Mouse (Mus musculus): ENCODE measurements around the gene Slc38a9. TPM values are rescaled to one million over a fixed set of nuclear protein-coding genes. Genes with fewer than 3 reads are reported as not detected.
"Not testable (repeated sequence)": the region's sequence is repeated elsewhere in the genome, so short reads cannot be mapped to it uniquely, and the experiment has no call there.

The Slc38a9 gene
- polyA plus RNA-seq, 1 experiment = 23.9 TPM

- no peak for DNase-seq (ENCODE audit: extremely low spot score in 1 of 2, low spot score in 1 of 2)
These were observed 17.6 kb downstream of the Slc38a9 start for GRCm38 (mm10) chr13:112678154-112678553.

DNA sequence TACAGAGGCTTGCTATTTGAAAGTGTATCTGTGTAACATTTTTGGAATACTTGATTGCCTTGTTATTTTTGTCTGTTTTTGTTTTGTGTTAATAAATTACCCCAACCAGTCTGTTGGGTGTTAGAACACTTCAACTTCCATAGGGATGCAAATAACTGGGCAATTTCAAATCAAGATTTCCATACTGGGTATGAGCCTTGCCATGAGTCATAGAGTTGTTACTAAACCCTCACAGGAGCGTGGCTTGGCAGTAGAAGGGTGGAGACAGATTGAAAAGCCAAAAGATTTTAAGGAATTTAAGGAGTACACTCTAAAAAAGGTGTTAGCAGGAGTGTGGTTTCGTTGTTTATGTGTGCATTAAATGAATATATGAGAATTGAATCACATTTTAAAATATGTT lies 22.8 kb downstream of the Slc38a9 start:
- DNase-seq (ENCODE audit: extremely low spot score in 1 of 2, low spot score in 1 of 2) = peak in 1 of 2 experiments; percentile 41

- DNase-seq (ENCODE audit: extremely low spot score in 1 of 2, low spot score in 1 of 2) = no peak
These were observed 23.4 kb downstream of the Slc38a9 start for GRCm38 (mm10) chr13:112683970-112684369.

DNA sequence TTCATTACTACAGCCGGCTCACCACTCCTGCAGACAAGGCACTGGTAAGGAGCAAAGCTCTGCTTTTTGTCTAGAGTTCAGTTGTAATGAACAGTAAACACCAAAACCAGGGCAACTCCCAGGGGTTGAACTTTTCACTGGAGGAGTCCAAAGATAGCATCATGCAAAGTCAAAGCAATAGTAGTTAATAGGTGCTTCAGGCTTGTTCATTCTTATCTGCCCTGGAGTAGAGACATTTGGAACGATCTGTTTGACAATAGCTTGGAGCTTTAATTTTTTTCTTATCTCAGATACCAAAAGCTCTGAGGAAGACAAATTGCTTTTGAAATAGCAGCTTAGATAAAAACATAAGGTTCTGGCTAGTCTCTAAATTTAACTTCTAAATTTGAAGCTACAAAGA lies 25.6 kb downstream of the Slc38a9 start:
- DNase-seq (ENCODE audit: extremely low spot score in 1 of 2, low spot score in 1 of 2) = no peak

DNA sequence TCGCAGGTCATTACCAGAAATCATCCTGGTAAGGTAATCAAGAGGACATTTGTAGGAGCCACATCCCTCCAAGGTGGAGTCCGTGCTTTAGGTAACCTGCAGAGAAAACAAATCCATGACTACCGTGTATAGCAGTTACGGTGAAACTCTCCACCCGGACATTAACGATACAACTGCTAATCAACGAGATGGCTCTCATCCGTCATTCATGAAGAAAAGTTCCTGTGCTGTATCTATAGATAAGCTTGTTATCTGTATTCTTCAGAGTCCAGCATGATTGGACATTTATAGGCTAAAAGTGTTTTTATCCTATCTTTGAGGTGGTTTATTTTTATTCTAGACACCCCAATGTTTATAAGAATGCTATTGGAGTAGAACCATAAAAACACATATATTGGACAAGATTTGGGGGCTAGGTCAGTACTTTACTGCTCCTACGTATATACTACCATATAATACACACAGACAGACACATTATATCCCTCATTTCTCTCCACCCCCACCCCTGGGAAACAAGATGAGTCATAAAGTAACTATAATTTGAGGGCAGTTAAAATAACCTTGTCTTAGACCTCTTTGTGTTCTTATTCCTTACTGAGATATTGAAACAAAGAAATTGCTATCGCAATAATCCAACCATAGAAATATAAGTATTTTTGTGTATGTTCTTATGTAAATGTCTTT lies 32.5 kb downstream of the Slc38a9 start:
- DNase-seq (ENCODE audit: extremely low spot score in 1 of 2, low spot score in 1 of 2) = no peak

- DNase-seq (ENCODE audit: extremely low spot score in 1 of 2, low spot score in 1 of 2) = no peak
These were observed 35.1 kb downstream of the Slc38a9 start for GRCm38 (mm10) chr13:112695526-112696240.

GRCm38 (mm10) chr13:112701256-112701655 lies 40.7 kb downstream of the Slc38a9 start:
- no peak for DNase-seq (ENCODE audit: extremely low spot score in 1 of 2, low spot score in 1 of 2)

DNA sequence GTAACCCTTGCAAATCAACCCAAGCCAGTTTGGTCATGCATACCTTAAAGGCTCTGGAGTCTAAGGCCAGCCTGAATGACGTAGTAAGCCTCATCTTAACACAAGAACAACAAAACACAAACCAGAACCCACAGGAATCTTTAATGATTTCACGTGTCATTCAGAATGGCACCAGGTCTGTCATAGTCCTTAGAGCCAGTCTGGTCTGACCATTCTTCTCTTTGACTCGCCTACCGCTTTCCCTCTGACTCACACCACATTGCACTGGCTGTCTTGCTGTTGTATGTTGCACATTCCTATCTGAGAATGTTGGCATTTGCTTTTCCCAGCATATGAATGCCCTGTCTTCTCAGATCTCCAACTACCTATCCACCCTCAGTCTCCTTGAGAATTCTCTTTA lies 45.8 kb downstream of the Slc38a9 start:
- no peak for DNase-seq (ENCODE audit: extremely low spot score in 1 of 2, low spot score in 1 of 2)

GRCm38 (mm10) chr13:112720078-112720736 lies 59.7 kb downstream of the Slc38a9 start:
- no peak for DNase-seq (ENCODE audit: extremely low spot score in 1 of 2, low spot score in 1 of 2)

DNA sequence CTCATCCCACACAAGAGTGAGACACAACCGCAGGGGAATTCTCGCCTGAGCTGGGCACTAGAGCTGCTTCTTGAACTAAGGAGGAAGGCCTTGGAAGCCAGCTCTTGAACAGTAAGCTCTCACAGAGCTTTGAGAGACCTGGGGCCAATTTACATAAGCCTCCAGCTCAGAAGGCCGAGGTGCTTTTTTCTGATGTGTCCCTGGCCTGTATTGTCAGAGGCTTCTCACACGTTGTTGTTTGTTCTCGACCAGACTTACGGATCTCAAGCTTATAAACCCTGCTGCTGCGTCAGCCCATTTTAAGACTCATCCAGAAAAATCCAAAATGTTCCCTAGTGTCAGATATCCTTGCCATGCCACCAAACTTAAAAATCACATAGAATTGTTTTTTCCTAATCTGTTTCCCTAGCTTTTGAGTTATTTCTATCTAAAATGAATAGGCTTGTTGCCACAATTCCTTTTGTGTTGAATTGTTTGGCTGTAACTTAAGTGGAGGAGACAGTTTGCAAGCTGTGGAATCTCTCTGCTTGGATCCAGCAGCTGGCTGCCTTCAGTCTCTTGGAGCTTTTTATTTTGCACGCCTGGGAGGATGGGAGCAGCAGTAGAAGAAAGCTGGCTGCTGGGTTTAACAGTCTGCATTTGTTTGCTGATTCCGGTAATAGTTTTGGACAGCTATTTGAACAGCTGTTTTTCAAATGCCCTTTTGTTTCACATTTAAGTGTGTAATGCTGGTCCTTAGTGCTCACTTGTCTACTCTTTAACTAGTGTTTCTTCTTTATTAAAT lies 61.6 kb downstream of the Slc38a9 start:
- DNase-seq (ENCODE audit: extremely low spot score in 1 of 2, low spot score in 1 of 2) = peak; percentile 17 to 58

DNA sequence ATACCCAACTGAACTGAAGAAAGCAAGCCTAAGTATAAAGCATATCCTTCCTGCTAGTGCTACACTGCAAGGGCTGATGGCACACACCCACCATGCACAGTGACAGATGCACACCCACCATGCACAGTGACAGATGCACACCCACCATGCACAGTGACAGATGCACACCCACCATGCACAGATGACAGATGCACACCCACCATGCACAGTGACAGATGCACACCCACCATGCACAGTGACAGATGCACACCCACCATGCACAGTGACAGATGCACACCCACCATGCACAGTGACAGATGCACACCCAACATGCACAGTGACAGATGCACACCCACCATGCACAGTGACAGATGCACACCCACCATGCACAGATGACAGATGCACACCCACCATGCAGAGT lies 63.7 kb downstream of the Slc38a9 start:
- not testable (repeated sequence) for DNase-seq (ENCODE audit: extremely low spot score in 1 of 2, low spot score in 1 of 2)

DNA sequence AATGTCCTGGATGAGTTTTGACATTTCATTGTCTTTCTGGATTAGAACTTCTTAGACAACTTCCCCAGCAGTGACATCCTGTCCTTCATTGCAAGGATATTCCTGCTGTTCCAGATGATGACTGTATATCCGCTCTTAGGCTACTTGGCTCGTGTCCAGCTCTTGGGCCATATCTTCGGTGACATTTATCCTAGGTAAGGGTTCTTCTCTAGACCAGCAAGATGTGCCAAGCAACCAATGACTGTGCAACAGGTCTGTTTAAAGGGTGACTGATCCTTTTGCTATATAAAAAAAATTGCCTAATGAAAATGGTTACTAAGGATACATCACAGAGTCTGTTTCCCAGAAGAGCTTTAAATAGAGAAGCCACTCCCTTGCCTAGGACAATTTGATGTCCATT lies 65.5 kb downstream of the Slc38a9 start:
- DNase-seq (ENCODE audit: extremely low spot score in 1 of 2, low spot score in 1 of 2) = no peak

GRCm38 (mm10) chr13:112733311-112733710 lies 72.8 kb downstream of the Slc38a9 start:
- no peak for DNase-seq (ENCODE audit: extremely low spot score in 1 of 2, low spot score in 1 of 2)

GRCm38 (mm10) chr13:112734906-112735713 lies 74.6 kb downstream of the Slc38a9 start:
- no peak for DNase-seq (ENCODE audit: extremely low spot score in 1 of 2, low spot score in 1 of 2)

DNA sequence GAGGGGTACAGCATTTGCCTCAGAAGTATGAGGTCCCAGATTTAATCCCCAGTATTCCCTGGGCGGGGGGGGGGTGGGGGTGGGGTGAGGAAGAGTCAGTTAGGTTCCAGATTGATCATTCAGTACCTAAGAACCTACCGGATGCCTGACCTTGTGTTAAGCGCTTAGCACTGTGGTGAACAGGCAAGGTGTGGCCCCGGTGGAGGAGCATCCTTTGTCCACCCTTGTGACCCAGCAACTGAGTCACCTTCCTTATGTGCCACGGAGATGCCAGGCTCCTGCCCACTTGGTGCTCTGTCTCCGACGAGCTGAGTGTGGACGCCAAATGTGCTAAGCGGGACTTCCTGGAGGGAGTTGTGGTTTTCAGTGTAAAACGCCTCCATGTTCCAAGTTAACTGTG lies 75.9 kb downstream of the Slc38a9 start:
- DNase-seq (ENCODE audit: extremely low spot score in 1 of 2, low spot score in 1 of 2) = no peak

GRCm38 (mm10) chr13:112737110-112737509 lies 76.6 kb downstream of the Slc38a9 start:
- DNase-seq (ENCODE audit: extremely low spot score in 1 of 2, low spot score in 1 of 2) = no peak

DNA sequence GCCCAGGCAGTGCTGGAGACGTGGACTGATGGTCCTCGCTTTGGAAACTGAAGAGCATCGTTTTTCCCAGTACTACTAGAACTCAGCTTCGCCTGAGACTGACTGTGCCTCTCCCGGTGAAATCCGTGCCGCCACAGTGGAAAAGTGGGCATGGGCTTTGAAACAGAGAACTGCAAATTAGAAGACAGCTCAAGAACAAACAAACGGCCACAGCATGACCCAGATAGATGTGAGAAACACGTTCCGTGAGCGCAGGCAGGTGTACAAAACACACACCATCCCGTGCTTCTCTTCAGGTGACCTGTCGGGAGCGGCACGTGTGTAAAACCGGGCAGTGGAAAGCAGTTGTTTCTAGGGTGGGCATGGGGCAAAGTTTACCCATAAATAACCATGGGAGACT lies 77.5 kb downstream of the Slc38a9 start:
- no peak for DNase-seq (ENCODE audit: extremely low spot score in 1 of 2, low spot score in 1 of 2)

GRCm38 (mm10) chr13:112740073-112740472 lies 79.5 kb downstream of the Slc38a9 start:
- DNase-seq (ENCODE audit: extremely low spot score in 1 of 2, low spot score in 1 of 2) = no peak

DNA sequence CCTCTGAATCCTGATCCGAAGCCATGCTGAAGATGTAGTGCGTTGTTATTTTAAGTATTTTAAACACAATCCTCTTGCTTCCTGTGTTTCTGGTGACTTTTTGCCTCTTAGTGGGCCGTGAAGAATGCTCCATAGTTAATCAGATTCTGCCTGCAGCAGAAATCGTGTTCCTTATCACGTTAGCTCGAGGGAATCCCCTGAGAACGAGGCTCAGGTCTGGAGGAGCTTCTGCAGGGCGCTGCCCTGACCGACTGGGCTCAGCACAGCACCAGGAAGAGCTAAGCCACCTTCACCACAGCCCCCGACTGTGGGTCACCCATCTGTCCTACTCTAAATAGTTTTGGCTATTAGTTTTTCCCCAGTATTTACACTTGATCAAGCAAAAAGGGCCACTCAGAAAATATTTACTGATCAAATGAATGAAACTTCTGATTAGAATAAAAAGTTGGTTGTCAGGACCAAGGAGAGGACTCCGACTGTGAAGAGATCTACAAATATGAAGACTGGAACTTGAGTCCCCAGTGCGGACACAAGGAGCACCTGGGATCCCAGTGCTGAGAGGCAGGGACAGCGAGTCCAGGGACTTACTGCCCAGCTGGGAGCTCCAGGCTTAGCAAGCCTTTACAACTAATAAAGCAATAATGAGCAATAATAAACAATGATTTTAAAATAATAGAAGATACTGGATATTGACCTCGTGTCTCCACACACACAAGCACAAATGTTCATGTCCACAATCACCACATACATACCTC lies 81.7 kb downstream of the Slc38a9 start:
- DNase-seq (ENCODE audit: extremely low spot score in 1 of 2, low spot score in 1 of 2) = no peak

All from frontal cortex, adult 2 months (tissue).